Mouse (Mus musculus): ENCODE measurements around the gene Cdh16.

DNA sequence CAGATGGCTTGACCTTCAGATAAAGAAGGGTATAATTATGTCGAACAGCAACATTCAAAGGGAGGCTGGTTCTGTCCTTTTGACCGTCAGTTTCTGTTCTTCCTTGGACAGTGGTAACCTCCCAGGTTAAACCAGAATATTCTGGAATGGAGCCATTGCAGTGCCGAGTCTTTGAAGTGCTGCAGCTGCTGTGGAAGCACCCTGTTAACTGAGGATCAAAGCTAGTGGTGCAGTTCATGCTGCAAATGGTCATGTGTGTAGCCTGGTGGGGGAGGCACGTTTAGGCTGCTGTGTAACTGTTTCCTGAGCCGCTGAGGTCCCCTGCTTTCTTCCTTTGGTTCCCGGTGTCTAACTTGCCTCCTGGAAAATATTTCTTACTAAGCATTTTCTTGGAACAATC is 25.7 kb downstream of the Cdh16 start:
- TF ChIP-seq CTCF (IDR thresholded peaks at IDR 0.05; ENCODE audit: control insufficient read depth, insufficient read depth, insufficient replicate concordance, low read depth, low read length): no peak
- no peak for TF ChIP-seq POLR2A (IDR thresholded peaks at IDR 0.05; ENCODE audit: control insufficient read depth, low read depth, low read length)
